23 mouse cellular contexts compared by ENCODE assay signal in the genomic region with DNA sequence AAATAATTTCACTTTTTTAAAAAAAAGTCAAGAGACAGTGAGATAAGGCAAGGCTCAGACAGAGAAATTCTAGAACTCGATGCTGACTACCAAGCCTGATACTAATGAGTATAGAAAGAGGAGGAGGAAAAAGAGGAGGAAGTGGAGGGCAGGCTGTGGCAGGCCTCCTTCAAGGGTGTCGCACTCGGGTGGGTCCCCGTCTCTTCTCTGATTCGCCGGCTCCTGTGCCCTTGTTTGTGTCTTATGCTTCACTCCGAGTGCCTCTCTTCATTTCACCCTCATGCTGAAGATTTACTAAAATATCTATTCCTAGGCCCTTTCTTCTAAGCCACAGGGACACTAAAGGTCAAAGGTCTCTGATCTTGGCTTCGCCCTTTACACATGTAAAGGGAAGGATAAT.
"Had no signal": no experiment of that assay in that cellular context is flagged by ENCODE, and none has a peak within 500 bp of the region (broad histone marks: within the 10 kb centered on the region; RNA-seq: fewer than 3 reads in every experiment).

No protein-coding gene starts in this region.

- H3K27ac ChIP-seq: gastrocnemius, adult 2 months; heart, adult 2 months; heart, embryonic 13.5 days; heart, embryonic 15.5 days; hindbrain, embryonic 13.5 days; hindbrain, embryonic 15.5 days; hindbrain, postnatal 0 days; kidney, embryonic 15.5 days; kidney, postnatal 0 days; layer of hippocampus, adult 2 months; left cerebral cortex, adult 2 months; limb, embryonic 10.5 days; limb, embryonic 12.5 days had no signal

- DNase-seq: gastrocnemius, adult 2 months; gastrocnemius, postnatal 10 days; gastrocnemius, postnatal 36 days; heart, adult 11 months; heart, adult 2 months; heart, postnatal 14 days; heart, postnatal 36 days; kidney, adult 11 months; kidney, adult 2 months; kidney, adult 9 months; kidney, postnatal 25 days; kidney, postnatal 4 days had no signal

- H3K27me3 ChIP-seq: heart, embryonic 13.5 days; heart, embryonic 15.5 days; hindbrain, embryonic 13.5 days; hindbrain, embryonic 15.5 days; kidney, embryonic 15.5 days; limb, embryonic 12.5 days had no signal

- H3K36me3 ChIP-seq: heart, embryonic 13.5 days; heart, embryonic 15.5 days; hindbrain, embryonic 13.5 days; hindbrain, embryonic 15.5 days; kidney, embryonic 15.5 days; limb, embryonic 10.5 days; limb, embryonic 12.5 days had no signal

- H3K4me3 ChIP-seq: gastrocnemius, adult 2 months; heart, adult 2 months; heart, embryonic 13.5 days; heart, embryonic 15.5 days; hindbrain, embryonic 13.5 days; hindbrain, embryonic 15.5 days; kidney, embryonic 15.5 days; layer of hippocampus, adult 2 months; left cerebral cortex, adult 2 months; limb, embryonic 10.5 days; limb, embryonic 12.5 days had no signal

- H3K4me1 ChIP-seq: hindbrain, embryonic 13.5 days; hindbrain, embryonic 15.5 days had no signal
